Mouse (Mus musculus) CH12.LX (cell line): ENCODE data around the gene Dpyd.

Experiments used
- CTCF ChIP-seq, 2 experiments: IDR thresholded peaks in 1 of 2; conservative IDR thresholded peaks in 1 of 2; 2 replicates each; pipeline ENCODE4 v1.5.1; 2011 to 2012; ENCODE audit warnings: low read depth in 2 of 2, low read length in 2 of 2, improper control_type of control experiment in 1 of 2, inconsistent platforms in 1 of 2, mild to moderate bottlenecking in 1 of 2, moderate library complexity in 1 of 2
- ETS1 ChIP-seq: conservative IDR thresholded peaks from 2 replicates; pipeline ENCODE4 v1.6.1; 2012; ENCODE audit warnings: low read depth, mild to moderate bottlenecking, inconsistent platforms, low read length, improper control_type of control experiment, moderate library complexity
- JUND ChIP-seq: conservative IDR thresholded peaks from 2 replicates; pipeline ENCODE4 v1.6.1; 2011; ENCODE audit warnings: low read depth, low read length, improper control_type of control experiment

DNA sequence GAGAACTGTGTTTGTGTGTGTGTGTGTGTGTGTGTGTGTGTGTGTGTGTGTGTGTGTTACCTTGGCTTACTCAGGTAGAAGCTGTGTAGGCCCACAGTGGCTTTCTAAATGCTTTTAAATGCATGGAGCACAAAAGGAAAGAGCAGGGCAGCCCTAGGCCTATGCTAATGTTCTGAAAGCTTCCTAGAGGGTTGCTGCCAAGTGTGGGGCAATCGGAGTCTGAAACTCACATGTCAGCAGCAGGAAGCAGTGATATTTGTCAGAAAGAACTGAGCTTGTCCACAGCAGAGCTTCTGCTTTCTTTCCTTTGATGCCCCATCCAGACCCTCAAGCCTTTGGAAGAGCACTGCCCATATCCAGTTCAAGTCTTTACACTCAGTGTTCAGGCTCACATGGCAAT, 4.3 kb upstream of the Dpyd start:
- no peak for TF ChIP-seq CTCF (conservative IDR thresholded peaks at IDR 0.05 in 1 of 2, IDR thresholded peaks at IDR 0.05 in 1 of 2; ENCODE audit: low read depth in 2 of 2, low read length in 2 of 2)
- no peak for TF ChIP-seq JUND
- TF ChIP-seq ETS1 = no peak
